Mouse (Mus musculus): Measurements from ENCODE around the gene Hist1h3c. TPM values are rescaled to one million over a fixed set of nuclear protein-coding genes. Genes with fewer than 3 reads are reported as not detected.
"Not testable (repeated sequence)": the region's sequence is repeated elsewhere in the genome, so short reads cannot be mapped to it uniquely, and the experiment has no call there.

The Hist1h3c gene
- 294 and 301 TPM in 2 replicates for total RNA-seq (2014; rRNA removed)
- 0.84 TPM in 1 of 2 replicates, not detected in the other for polyA plus RNA-seq (2015; fragmentation: Nextera tagmentation; extraction: Ambion mirVana)

DNA sequence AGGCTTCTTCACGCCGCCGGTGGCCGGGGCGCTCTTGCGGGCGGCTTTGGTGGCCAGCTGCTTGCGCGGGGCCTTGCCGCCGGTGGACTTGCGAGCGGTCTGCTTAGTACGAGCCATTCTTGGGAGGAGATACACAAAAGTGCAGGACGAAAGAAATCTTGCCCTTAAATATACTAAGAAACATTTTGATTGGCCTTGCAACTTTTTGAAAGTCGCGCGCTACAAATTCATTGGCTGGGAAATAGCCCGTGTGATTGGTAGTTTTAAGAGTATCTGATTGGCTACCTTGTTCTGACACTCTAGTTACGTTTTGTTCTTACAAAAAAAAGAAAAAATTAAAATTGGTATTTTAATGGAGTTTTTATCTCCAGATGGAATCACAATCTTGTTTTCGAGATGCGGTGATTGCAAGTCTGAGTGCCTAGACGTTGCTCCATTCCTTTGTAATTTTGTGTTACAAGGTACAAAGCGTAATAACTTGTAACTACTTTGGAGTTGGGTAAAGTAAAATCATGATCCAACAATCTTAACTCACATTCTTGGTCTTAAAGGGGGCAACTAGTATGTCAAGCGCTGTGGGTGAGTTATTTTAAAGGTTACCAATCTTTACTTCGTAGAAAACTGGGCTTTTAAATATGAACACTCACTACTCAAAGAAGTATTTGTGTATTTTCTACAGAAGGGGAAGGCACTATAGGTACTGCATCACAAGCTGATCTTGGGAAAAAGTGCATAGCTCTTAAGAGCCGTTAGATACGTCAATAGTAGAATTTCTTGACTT lies at the start of gene Hist1h3c:
TSS of gene Hist1h3c (minus strand) at position 222 of the 781 bp plus-strand sequence.
- Histone ChIP-seq H3K36me3 (ENCODE audit: insufficient read depth) (no peaks in the 10 kb centered on the region), H3K4me3 (ENCODE audit: low read depth, low read length) (peak within 1 kb of the TSS; percentile 41), H3K4me1 (ENCODE audit: insufficient read depth) (peaks cover under 1% of the 10 kb centered on the region; the same call in 1 of the 2 replicates), H3K27me3 (ENCODE audit: insufficient read depth, low read length) (no peaks in the 10 kb centered on the region), H3K9ac (peak within 1 kb of the TSS; percentile 50), H3K4me2 (ENCODE audit: low read depth) (peak within 1 kb of the TSS; percentile 78), H3K27ac (ENCODE audit: low read depth, low read length) (peak within 1 kb of the TSS; percentile 94), H3K9me3 (ENCODE audit: low read length) (no peaks in the 10 kb centered on the region)
- no peak for TF ChIP-seq CTCF (IDR thresholded peaks at IDR 0.05; ENCODE audit: low read depth)
- DNase-seq (peak; percentile 95), ATAC-seq (peak; percentile 73)
- WGBS = 1% methylated on average over 22 of the region's 28 CpGs

DNA sequence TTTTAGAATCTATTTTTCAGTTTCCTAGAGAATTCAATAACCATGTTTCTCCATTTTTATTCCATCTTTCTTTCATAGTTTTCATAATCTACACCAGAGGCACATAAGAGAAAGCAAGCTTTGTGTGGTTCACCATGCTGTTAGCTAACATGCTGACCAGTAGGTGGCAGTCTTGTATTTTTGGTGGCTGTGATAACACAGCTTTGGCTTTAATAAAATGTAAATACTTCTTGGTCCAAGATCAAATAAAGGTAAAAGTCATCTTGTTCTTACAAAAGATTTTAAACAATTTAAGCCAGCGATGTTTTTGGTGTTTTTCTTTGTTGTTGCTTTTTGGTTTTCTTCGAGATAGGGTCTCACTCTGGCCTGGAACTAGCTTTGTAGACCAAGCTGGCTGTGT lies 47.1 kb upstream of the Hist1h3c start:
- H3K4me2 ChIP-seq (ENCODE audit: low read depth) = no peak overlapping the region
- ATAC-seq (peak; percentile 86), DNase-seq (peak; percentile 88)
- 45% methylated on average over 2 of the region's 2 CpGs for WGBS
- H3K36me3 ChIP-seq (ENCODE audit: insufficient read depth) = no peaks in the 10 kb centered on the region
- H3K4me1 ChIP-seq (ENCODE audit: insufficient read depth) = no peaks in the 10 kb centered on the region
- no peaks in the 10 kb centered on the region for H3K27me3 ChIP-seq (ENCODE audit: insufficient read depth, low read length)
- no peak overlapping the region for H3K4me3 ChIP-seq (ENCODE audit: low read depth, low read length)
- no peak overlapping the region for H3K9ac ChIP-seq
- TF ChIP-seq CTCF (IDR thresholded peaks at IDR 0.05; ENCODE audit: low read depth) = peak; percentile 91
- no peaks in the 10 kb centered on the region for H3K9me3 ChIP-seq (ENCODE audit: low read length)
- no peak overlapping the region for H3K27ac ChIP-seq (ENCODE audit: low read depth, low read length)

DNA sequence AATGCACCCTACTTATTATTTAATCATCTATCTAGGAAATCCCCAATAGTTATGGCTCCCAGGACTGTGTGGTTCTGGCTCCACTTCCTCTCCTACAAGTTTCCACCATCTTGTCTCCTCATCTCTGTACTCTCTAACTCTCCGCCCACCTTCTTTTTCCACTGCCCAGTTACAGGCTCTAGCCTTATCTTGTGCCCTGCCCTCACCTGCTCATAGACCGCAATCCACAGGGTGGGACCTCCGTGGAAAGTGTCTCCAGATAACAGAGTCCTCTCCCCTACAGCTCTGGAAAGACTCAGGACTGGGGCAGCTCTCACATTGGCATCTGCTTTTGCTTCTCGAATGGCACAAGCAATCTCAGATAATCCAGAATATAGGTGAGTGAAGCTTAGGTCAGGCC lies 33.6 kb upstream of the Hist1h3c start:
- Histone ChIP-seq H3K4me3 (ENCODE audit: low read depth, low read length) (no peak overlapping the region), H3K9me3 (ENCODE audit: low read length) (no peaks in the 10 kb centered on the region), H3K36me3 (ENCODE audit: insufficient read depth) (no peaks in the 10 kb centered on the region), H3K27me3 (ENCODE audit: insufficient read depth, low read length) (no peaks in the 10 kb centered on the region), H3K9ac (no peak overlapping the region), H3K4me1 (ENCODE audit: insufficient read depth) (no peaks in the 10 kb centered on the region), H3K4me2 (ENCODE audit: low read depth) (no peak overlapping the region), H3K27ac (ENCODE audit: low read depth, low read length) (no peak overlapping the region)
- 87% methylated on average over 4 of the region's 4 CpGs for WGBS
- ATAC-seq (no peak), DNase-seq (no peak)
- TF ChIP-seq CTCF (IDR thresholded peaks at IDR 0.05; ENCODE audit: low read depth) = no peak

DNA sequence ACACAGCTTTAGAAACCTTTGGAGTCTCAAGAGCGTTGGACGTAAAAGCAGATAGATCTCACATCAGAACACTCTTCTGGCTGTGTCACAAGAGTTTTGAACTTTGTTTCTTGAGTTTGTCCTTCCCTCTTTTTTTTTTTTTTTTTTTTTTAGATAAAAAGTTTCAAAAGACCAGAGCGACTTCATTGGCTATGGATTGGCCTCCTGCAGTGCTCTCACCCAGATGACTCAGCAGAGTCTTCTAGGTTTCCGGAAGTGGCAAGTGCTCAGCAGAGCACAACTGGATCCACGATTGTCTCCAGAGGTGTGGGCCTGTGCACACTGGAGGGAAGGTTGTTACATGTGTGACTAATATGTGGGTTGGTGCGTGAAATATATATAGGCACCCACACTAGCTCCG lies 32.9 kb upstream of the Hist1h3c start:
- DNase-seq = no peak
- 96% methylated on average over 7 of the region's 7 CpGs for whole genome bisulfite sequencing
- no peak for TF ChIP-seq CTCF (IDR thresholded peaks at IDR 0.05; ENCODE audit: low read depth)
- Histone ChIP-seq H3K9me3 (ENCODE audit: low read length) (no peaks in the 10 kb centered on the region), H3K4me1 (ENCODE audit: insufficient read depth) (no peaks in the 10 kb centered on the region), H3K4me2 (ENCODE audit: low read depth) (no peak overlapping the region), H3K27ac (ENCODE audit: low read depth, low read length) (no peak overlapping the region), H3K4me3 (ENCODE audit: low read depth, low read length) (no peak overlapping the region), H3K9ac (no peak overlapping the region), H3K27me3 (ENCODE audit: insufficient read depth, low read length) (no peaks in the 10 kb centered on the region), H3K36me3 (ENCODE audit: insufficient read depth) (no peaks in the 10 kb centered on the region)
- no peak for ATAC-seq

DNA sequence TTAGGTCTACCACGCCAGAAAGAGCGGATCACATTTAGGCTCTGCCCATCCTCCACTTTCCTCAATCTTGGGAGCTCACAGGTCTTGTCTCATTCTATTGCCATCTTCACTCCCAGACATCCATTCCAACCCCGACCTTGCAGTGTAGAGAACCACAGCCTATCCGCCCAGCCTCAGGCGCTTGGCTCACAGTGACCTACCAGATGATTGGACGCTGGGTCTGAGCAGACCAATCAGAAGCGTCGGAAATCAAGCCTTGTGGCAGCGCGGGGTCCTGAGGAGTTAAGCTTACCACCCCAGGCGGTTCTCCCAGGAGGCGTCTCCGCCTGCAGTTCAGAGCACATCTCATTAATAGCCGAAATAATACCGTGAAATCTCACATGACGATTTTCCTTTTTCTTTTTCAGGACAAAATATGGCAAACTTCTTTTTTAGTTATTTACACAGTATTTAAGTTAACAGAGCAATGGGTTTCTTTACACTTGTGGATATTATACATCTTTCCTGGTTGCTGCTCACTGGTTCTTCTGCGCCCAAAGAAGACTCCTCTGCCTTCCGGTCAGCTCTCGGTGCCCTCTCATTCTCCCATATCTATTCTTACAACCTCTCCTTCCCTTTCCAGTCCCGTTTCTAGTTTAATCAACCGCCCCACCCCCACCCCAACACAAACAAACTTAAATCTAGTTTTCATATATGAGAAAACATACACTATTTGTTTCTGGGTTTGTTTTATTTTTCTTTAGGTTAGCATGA lies 27.3 kb upstream of the Hist1h3c start:
- Histone ChIP-seq H3K36me3 (ENCODE audit: insufficient read depth) (no peaks in the 10 kb centered on the region), H3K9ac (no peak overlapping the region), H3K9me3 (ENCODE audit: low read length) (no peaks in the 10 kb centered on the region), H3K27me3 (ENCODE audit: insufficient read depth, low read length) (no peaks in the 10 kb centered on the region), H3K27ac (ENCODE audit: low read depth, low read length) (no peak overlapping the region), H3K4me1 (ENCODE audit: insufficient read depth) (no peaks in the 10 kb centered on the region), H3K4me3 (ENCODE audit: low read depth, low read length) (no peak overlapping the region), H3K4me2 (ENCODE audit: low read depth) (peak overlapping the region; percentile 23)
- 28% methylated on average over 21 of the region's 21 CpGs for WGBS
- ATAC-seq = peak; percentile 93
- TF ChIP-seq CTCF (IDR thresholded peaks at IDR 0.05; ENCODE audit: low read depth) = no peak
- DNase-seq = peak; percentile 46

DNA sequence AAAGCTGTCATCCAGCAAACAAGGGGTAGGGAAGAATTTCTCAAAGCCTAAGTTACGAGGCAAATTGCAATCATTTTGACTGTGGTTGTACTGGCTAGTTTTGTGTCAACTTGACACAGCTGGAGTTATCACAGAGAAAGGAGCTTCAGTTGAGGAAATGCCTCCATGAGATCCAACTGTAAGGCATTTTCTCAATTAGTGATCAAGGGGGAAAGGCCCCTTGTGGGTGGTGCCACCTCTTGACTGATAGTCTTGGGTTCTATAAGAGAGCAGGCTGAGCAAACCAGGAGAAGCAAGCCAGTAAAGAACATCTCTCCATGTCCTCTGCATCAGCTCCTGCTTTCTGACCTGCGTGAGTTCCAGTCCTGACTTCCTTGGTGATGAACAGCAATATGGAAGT lies 24.2 kb upstream of the Hist1h3c start, which contains the start of gene Trim38:
TSS of gene Trim38 (plus strand) at position 301 of the 400 bp plus-strand sequence.
- not testable (repeated sequence) for DNase-seq; H3K9ac ChIP-seq; H3K27me3 ChIP-seq (ENCODE audit: insufficient read depth, low read length); H3K4me2 ChIP-seq (ENCODE audit: low read depth); H3K27ac ChIP-seq (ENCODE audit: low read depth, low read length); H3K36me3 ChIP-seq (ENCODE audit: insufficient read depth); H3K9me3 ChIP-seq (ENCODE audit: low read length); ATAC-seq; H3K4me3 ChIP-seq (ENCODE audit: low read depth, low read length); H3K4me1 ChIP-seq (ENCODE audit: insufficient read depth)
- 94% methylated on average over 2 of the region's 2 CpGs for WGBS
